Comparison of ENCODE assay signal across 13 mouse cellular contexts in the genomic region with DNA sequence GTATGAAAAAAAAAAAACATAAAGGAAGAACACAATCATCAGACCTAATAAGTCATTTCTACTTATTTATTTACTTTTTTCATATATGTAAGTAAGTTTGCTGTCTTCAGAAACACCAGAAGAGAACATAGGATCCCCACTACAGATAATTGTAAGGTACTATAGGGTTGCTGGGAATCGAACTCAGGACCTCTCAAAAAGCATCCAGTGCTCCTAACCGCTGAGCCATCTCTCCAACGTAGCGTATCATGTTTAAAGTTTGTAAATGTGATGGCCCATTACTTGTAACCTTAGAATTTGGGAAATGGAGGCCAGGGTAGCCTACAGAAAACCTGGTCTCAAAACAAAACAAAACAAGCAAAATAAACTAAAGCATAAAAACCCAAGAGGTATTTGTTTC. TPM values are rescaled to one million over a fixed set of nuclear protein-coding genes. Genes with fewer than 3 reads are reported as not detected.
A peak's percentile ranks its signal among the peaks of the same experiment; 100 is the strongest.
DNase-seq lines count a peak whose midpoint lies in the region; ATAC-seq lines count a peak whose summit lies in the region.
"Had no signal": no experiment of that assay in that cellular context is flagged by ENCODE, and none has a peak within 500 bp of the region (broad histone marks: within the 10 kb centered on the region; RNA-seq: fewer than 3 reads in every experiment).

No protein-coding gene starts in this region.

- 12% methylated on average over 4 of the region's 4 CpGs for WGBS in liver, embryonic 11.5 days
- WGBS in forebrain, embryonic 16.5 days = 16% methylated on average over 4 of the region's 4 CpGs
- 20% methylated on average over 4 of the region's 4 CpGs for WGBS in midbrain, embryonic 15.5 days
- WGBS in intestine, embryonic 15.5 days = 36% methylated on average over 4 of the region's 4 CpGs

- H3K4me1 ChIP-seq in liver, embryonic 11.5 days (replicated peaks; ENCODE audit: control insufficient read depth, insufficient read depth, low read length) = 0 out of 2 replicates have a peak, but pooled peaks cover 5% of the 10 kb centered on the region
- H3K4me1 ChIP-seq in forebrain, embryonic 16.5 days (replicated peaks; ENCODE audit: control insufficient read depth, insufficient read depth, low read length) = peaks cover 10% of the 10 kb centered on the region
- 0 out of 2 replicates have a peak, but pooled peaks cover 2% of the 10 kb centered on the region for H3K4me1 ChIP-seq in midbrain, embryonic 15.5 days
- H3K4me1 ChIP-seq in intestine, embryonic 15.5 days (replicated peaks) = no peaks in the 10 kb centered on the region

- ATAC-seq in liver, embryonic 11.5 days (replicated peaks; ENCODE audit: low FRiP score) = peak; percentile 76
- no peak for ATAC-seq in forebrain, embryonic 16.5 days
- no peak for ATAC-seq in midbrain, embryonic 15.5 days (replicated peaks)
- no peak for ATAC-seq in intestine, embryonic 15.5 days
- ATAC-seq: Patski had no signal

- H3K27me3 ChIP-seq in liver, embryonic 11.5 days (replicated peaks; ENCODE audit: control insufficient read depth, insufficient read depth, low read length) = no peaks in the 10 kb centered on the region
- H3K27me3 ChIP-seq in forebrain, embryonic 16.5 days (replicated peaks; ENCODE audit: control insufficient read depth, insufficient read depth, low read length) = peaks cover 3% of the 10 kb centered on the region
- peaks cover 13% of the 10 kb centered on the region for H3K27me3 ChIP-seq in midbrain, embryonic 15.5 days (replicated peaks)
- no peaks in the 10 kb centered on the region for H3K27me3 ChIP-seq in intestine, embryonic 15.5 days (replicated peaks)
- H3K27me3 ChIP-seq: Patski had no signal

- DNase-seq in liver, embryonic 11.5 days (ENCODE audit: low spot score) = no peak
- DNase-seq in liver = no peak
- DNase-seq in embryo, embryonic 10.5 days (ENCODE audit: low spot score) = peak; percentile 82
- DNase-seq in left cerebral cortex, adult 11 months (ENCODE audit: low spot score) = no peak
- no peak for DNase-seq in cerebellum, postnatal 14 days
- DNase-seq: spleen, adult 18-20 months; thymus, postnatal 4 days had no signal

- H3K9ac ChIP-seq in liver, embryonic 11.5 days (ENCODE audit: low read depth, low read length) = peak overlapping the region; percentile 46; the same call in 1 of the 2 replicates
- no peak overlapping the region for H3K9ac ChIP-seq in forebrain, embryonic 16.5 days (replicated peaks; ENCODE audit: low read depth, low read length)
- 0 out of 2 replicates have a peak overlapping the region, but pooled peaks have one; percentile 12 for H3K9ac ChIP-seq in midbrain, embryonic 15.5 days
- no peak overlapping the region for H3K9ac ChIP-seq in intestine, embryonic 15.5 days

- no peaks in the 10 kb centered on the region for H3K9me3 ChIP-seq in liver, embryonic 11.5 days (ENCODE audit: control insufficient read depth, low read length)
- no peaks in the 10 kb centered on the region for H3K9me3 ChIP-seq in forebrain, embryonic 16.5 days (ENCODE audit: control insufficient read depth, low read length)
- no peaks in the 10 kb centered on the region for H3K9me3 ChIP-seq in midbrain, embryonic 15.5 days
- H3K9me3 ChIP-seq in intestine, embryonic 15.5 days = no peaks in the 10 kb centered on the region

- H3K36me3 ChIP-seq in liver, embryonic 11.5 days (ENCODE audit: control insufficient read depth, insufficient read depth, low read length) = no peaks in the 10 kb centered on the region
- no peaks in the 10 kb centered on the region for H3K36me3 ChIP-seq in forebrain, embryonic 16.5 days (ENCODE audit: control insufficient read depth, insufficient read depth)
- no peaks in the 10 kb centered on the region for H3K36me3 ChIP-seq in midbrain, embryonic 15.5 days (replicated peaks)
- H3K36me3 ChIP-seq in intestine, embryonic 15.5 days = no peaks in the 10 kb centered on the region

- peak overlapping the region; percentile 78 for H3K4me2 ChIP-seq in liver, embryonic 11.5 days
- H3K4me2 ChIP-seq in forebrain, embryonic 16.5 days (ENCODE audit: low read length) = 0 out of 2 replicates have a peak overlapping the region, but pooled peaks have one; percentile 24
- peak overlapping the region; percentile 23; the same call in 1 of the 2 replicates for H3K4me2 ChIP-seq in midbrain, embryonic 15.5 days
- no peak overlapping the region for H3K4me2 ChIP-seq in intestine, embryonic 15.5 days (replicated peaks)

- H3K27ac ChIP-seq in liver, embryonic 11.5 days (ENCODE audit: low read depth, low read length) = no peak overlapping the region
- no peak overlapping the region for H3K27ac ChIP-seq in forebrain, embryonic 16.5 days (ENCODE audit: low read length)
- no peak overlapping the region for H3K27ac ChIP-seq in midbrain, embryonic 15.5 days
- H3K27ac ChIP-seq in intestine, embryonic 15.5 days = no peak overlapping the region

- H3K4me3 ChIP-seq in liver, embryonic 11.5 days (ENCODE audit: low read depth, low read length) = peak overlapping the region; percentile 44
- H3K4me3 ChIP-seq in forebrain, embryonic 16.5 days (replicated peaks; ENCODE audit: low read length) = no peak overlapping the region; the same call in 1 of the 2 replicates
- H3K4me3 ChIP-seq in midbrain, embryonic 15.5 days = 0 out of 2 replicates have a peak overlapping the region, but pooled peaks have one; percentile 6
- H3K4me3 ChIP-seq in intestine, embryonic 15.5 days (replicated peaks) = no peak overlapping the region
- H3K4me3 ChIP-seq: myocyte had no signal

RNA-seq across cellular contexts. Expression of a gene that starts 25.0 kb away (rescaled TPM):
- polyA plus RNA-seq in liver, embryonic 11.5 days (2014; fragmentation: Nextera tagmentation; extraction: Ambion mirVana) = not detected in 2 replicates
- not detected in 2 replicates for polyA plus RNA-seq in forebrain, embryonic 16.5 days (2015; fragmentation: Nextera tagmentation; extraction: Ambion mirVana)
- polyA plus RNA-seq in midbrain, embryonic 15.5 days (2015; fragmentation: Nextera tagmentation; extraction: Ambion mirVana) = not detected in 2 replicates
- polyA plus RNA-seq in intestine, embryonic 15.5 days (2015; fragmentation: Nextera tagmentation; extraction: Ambion mirVana) = not detected in 2 replicates
- polyA plus RNA-seq: limb, embryonic 11.5 days; myocyte; Patski had no signal

RNA-seq across cellular contexts. Expression of a gene that starts 44.4 kb away (rescaled TPM):
- polyA plus RNA-seq in liver, embryonic 11.5 days (2014; fragmentation: Nextera tagmentation; extraction: Ambion mirVana) = not detected in 2 replicates
- polyA plus RNA-seq in forebrain, embryonic 16.5 days (2015; fragmentation: Nextera tagmentation; extraction: Ambion mirVana) = not detected in 2 replicates
- not detected in 2 replicates for polyA plus RNA-seq in midbrain, embryonic 15.5 days (2015; fragmentation: Nextera tagmentation; extraction: Ambion mirVana)
- not detected in 2 replicates for polyA plus RNA-seq in intestine, embryonic 15.5 days (2015; fragmentation: Nextera tagmentation; extraction: Ambion mirVana)
- polyA plus RNA-seq: myocyte, Patski had no signal

Comparison
In these comparisons a context has a peak if more than half of its experiments do, and no peak if none do; other contexts are left out.
1. H3K4me3 ChIP-seq: peak in liver, embryonic 11.5 days (single experiment) and midbrain, embryonic 15.5 days (single experiment); none in forebrain, embryonic 16.5 days (single experiment) and intestine, embryonic 15.5 days (single experiment).
2. H3K9ac ChIP-seq: peak in liver, embryonic 11.5 days (single experiment) and midbrain, embryonic 15.5 days (single experiment); none in forebrain, embryonic 16.5 days (single experiment) and intestine, embryonic 15.5 days (single experiment).